Mouse (Mus musculus) gastrocnemius, postnatal 25 days (tissue): ENCODE data around the gene Mtch1. TPM values are rescaled to one million over a fixed set of nuclear protein-coding genes. Genes with fewer than 3 reads are reported as not detected.

Experiments
- DNase-seq: peaks from one replicate; pipeline ENCODE4 v3.0.0; 2022
- total RNA-seq, 2 experiments: library from RNA; stranded (reverse); gene quantifications; 1 replicate in 1 of 2; 2 replicates in 1 of 2; pipeline ENCODE4 v1.2.3; 2021

Mtch1 gene
- total RNA-seq, 2 experiments from 2014 or later = 104 to 106 TPM

GRCm38 (mm10) chr17:29310056-29310623, 37.6 kb downstream of the Mtch1 start:
- no peak for DNase-seq

GRCm38 (mm10) chr17:29305871-29306270, 41.9 kb downstream of the Mtch1 start:
- DNase-seq = no peak

- DNase-seq = peak; percentile 65
Measured at GRCm38 (mm10) chr17:29305058-29305806, 42.5 kb downstream of the Mtch1 start.

GRCm38 (mm10) chr17:29304376-29305057, 43.2 kb downstream of the Mtch1 start:
- DNase-seq = peak; percentile 68

- DNase-seq = no peak
Measured at GRCm38 (mm10) chr17:29303856-29304255, 43.9 kb downstream of the Mtch1 start.

GRCm38 (mm10) chr17:29303087-29303486, 44.6 kb downstream of the Mtch1 start:
- DNase-seq = no peak

GRCm38 (mm10) chr17:29302149-29302548, 45.6 kb downstream of the Mtch1 start:
- peak; percentile 61 for DNase-seq

- no peak for DNase-seq
Measured at GRCm38 (mm10) chr17:29301421-29301820, 46.3 kb downstream of the Mtch1 start.

- DNase-seq = no peak
Measured at GRCm38 (mm10) chr17:29300926-29301325, 46.8 kb downstream of the Mtch1 start.

- no peak for DNase-seq
Measured at GRCm38 (mm10) chr17:29299282-29299681, 48.5 kb downstream of the Mtch1 start.

- DNase-seq = no peak
Measured at GRCm38 (mm10) chr17:29297813-29298212, 49.9 kb downstream of the Mtch1 start.

- DNase-seq = no peak
Measured at GRCm38 (mm10) chr17:29297321-29297720, 50.4 kb downstream of the Mtch1 start.

GRCm38 (mm10) chr17:29295835-29296234, 51.9 kb downstream of the Mtch1 start:
- DNase-seq = no peak

- no peak for DNase-seq
Measured at GRCm38 (mm10) chr17:29293807-29294605, 53.7 kb downstream of the Mtch1 start.

GRCm38 (mm10) chr17:29292996-29293395, 54.7 kb downstream of the Mtch1 start:
- no peak for DNase-seq

GRCm38 (mm10) chr17:29291793-29292192, 55.9 kb downstream of the Mtch1 start:
- DNase-seq = no peak

- DNase-seq = no peak
Measured at GRCm38 (mm10) chr17:29282216-29282952, 65.3 kb downstream of the Mtch1 start.
